Mouse (Mus musculus) bone marrow macrophage, adult 2 months (primary cell): ENCODE measurements at regions not wholly inside any gene's neighbourhood (a gene's known extent, or its start where the extent isn't known, plus 50 kb on each side); places are given as distances from the start of the nearest gene placed in this dataset.

Experiments used
- CTCF ChIP-seq: IDR thresholded peaks from 2 replicates; pipeline ENCODE4 v1.5.1; 2012; ENCODE audit warnings: low read depth, mild to moderate bottlenecking, low read length, moderate library complexity
- POLR2A ChIP-seq: IDR thresholded peaks from 2 replicates; pipeline ENCODE4 v1.6.1; 2012; ENCODE audit warnings: mild to moderate bottlenecking, low read depth, low read length, borderline replicate concordance

GRCm38 (mm10) chr12:106829323-106829722 lies 659.1 kb upstream of the 3110018I06Rik start:
- TF ChIP-seq CTCF: no peak
- no peak for TF ChIP-seq POLR2A
